Mouse (Mus musculus) bone marrow macrophage, adult 2 months (primary cell): ENCODE measurements around the gene Cbfa2t3.

Experiments
- CTCF ChIP-seq: IDR thresholded peaks from 2 replicates; pipeline ENCODE4 v1.5.1; 2012; ENCODE audit warnings: low read depth, mild to moderate bottlenecking, low read length, moderate library complexity
- POLR2A ChIP-seq: IDR thresholded peaks from 2 replicates; pipeline ENCODE4 v1.6.1; 2012; ENCODE audit warnings: mild to moderate bottlenecking, low read depth, low read length, borderline replicate concordance

DNA sequence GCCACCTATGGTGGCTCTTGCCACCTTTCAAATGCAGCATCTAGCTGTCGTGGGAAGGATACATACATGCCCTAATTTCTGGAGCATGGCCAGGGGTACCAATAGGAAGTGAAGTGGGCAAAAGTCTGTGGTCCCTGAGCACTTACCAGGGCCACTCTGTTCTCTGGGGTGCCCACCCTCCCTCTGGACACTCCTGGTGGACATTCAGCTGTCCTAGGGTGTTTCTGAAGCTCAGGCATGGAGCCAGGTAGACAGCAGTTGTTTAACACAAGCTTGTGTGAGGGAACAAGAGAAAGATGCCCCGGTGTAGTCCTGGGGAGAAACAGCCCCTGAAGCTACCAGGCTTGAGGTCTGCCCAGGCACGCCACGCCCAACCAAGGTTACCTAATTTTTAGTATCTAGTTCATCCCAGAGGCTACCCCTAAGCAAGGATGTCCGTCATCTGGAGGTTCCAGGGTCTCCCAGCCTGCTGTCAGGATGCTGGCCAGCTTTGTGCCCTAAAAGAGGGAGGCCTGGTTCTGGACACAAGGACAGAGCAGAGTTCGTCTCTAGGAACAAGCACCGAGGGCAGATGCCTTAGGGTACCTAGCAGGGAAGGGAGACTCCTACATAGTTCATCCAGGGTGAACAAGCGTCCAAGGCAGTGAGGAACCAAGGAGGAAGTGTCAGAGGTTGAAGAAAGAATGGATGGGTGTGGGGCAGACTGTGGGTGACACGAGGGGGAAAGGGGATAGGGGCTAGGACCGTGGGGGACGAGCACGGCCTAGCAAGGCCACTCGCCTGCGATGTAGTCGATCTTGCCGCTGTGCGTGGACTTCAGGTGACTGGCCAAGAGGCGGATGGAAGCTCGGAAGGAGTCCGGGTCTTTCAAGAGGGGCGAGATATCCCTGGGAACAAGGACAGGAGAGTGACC is 122.9 kb downstream of the Cbfa2t3 start:
- TF ChIP-seq CTCF: no peak
- TF ChIP-seq POLR2A: no peak
